Mouse (Mus musculus) liver, postnatal 0 days (tissue): ENCODE results near the gene Mroh3. TPM values are rescaled to one million over a fixed set of nuclear protein-coding genes. Genes with fewer than 3 reads are reported as not detected.

Experiments
- ATAC-seq: fragments of 200-750 bp; cut with Nextera tagmentation; 2 replicates; pipeline ENCODE4 v1.8.0; 2017; ENCODE audit warnings: mild to moderate bottlenecking, moderate library complexity
- DNase-seq: peaks from one replicate; pipeline ENCODE4 v3.0.0-alpha.2; 2016
- H3K27ac ChIP-seq: fragments of 300-500 bp; sonication (generic); 2 replicates; pipeline ENCODE4 v1.5.1; 2014; ENCODE audit warnings: antibody characterized with exemption, moderate library complexity, mild to moderate bottlenecking, low read depth
- H3K27me3 ChIP-seq: fragments of 300-500 bp; sonication (generic); 2 replicates; pipeline ENCODE4 v1.6.1; 2014; ENCODE audit warnings: low read length, control low read depth, mixed read lengths; ENCODE audit not compliant: insufficient read depth
- H3K36me3 ChIP-seq: fragments of 300-500 bp; sonication (generic); replicated peaks from 2 replicates; pipeline ENCODE4 v1.6.1; 2014; ENCODE audit warnings: mild to moderate bottlenecking, control low read depth, low read length, moderate library complexity, mixed read lengths; ENCODE audit not compliant: insufficient read depth
- H3K4me1 ChIP-seq: fragments of 300-500 bp; sonication (generic); 2 replicates; pipeline ENCODE4 v1.6.1; 2014; ENCODE audit warnings: antibody characterized with exemption, mild to moderate bottlenecking, control low read depth; ENCODE audit not compliant: insufficient read depth
- H3K4me2 ChIP-seq: fragments of 300-500 bp; sonication (generic); 2 replicates; pipeline ENCODE4 v1.6.1; 2014; ENCODE audit warnings: low read depth, mild to moderate bottlenecking, low read length, moderate library complexity, mixed read lengths
- H3K4me3 ChIP-seq: fragments of 300-500 bp; sonication (generic); 2 replicates; pipeline ENCODE4 v1.5.1; 2014; ENCODE audit warnings: low read depth, low read length
- H3K9ac ChIP-seq: fragments of 300-500 bp; sonication (generic); replicated peaks from 2 replicates; pipeline ENCODE4 v1.6.1; 2014; ENCODE audit warnings: mild to moderate bottlenecking, moderate library complexity
- H3K9me3 ChIP-seq: fragments of 300-500 bp; sonication (generic); 2 replicates; pipeline ENCODE4 v1.6.1; 2016; ENCODE audit warnings: mild to moderate bottlenecking, control low read depth, low read length, mixed read lengths
- CTCF ChIP-seq: sonication (generic); IDR thresholded peaks from 2 replicates; pipeline ENCODE4 v1.5.1; 2016; ENCODE audit warnings: antibody characterized with exemption, low read depth
- EP300 ChIP-seq: IDR thresholded peaks from 2 replicates; pipeline ENCODE4 v1.6.1; 2016; ENCODE audit warnings: antibody characterized with exemption, low read depth, mild to moderate bottlenecking
- WGBS: fragments of 180-500 bp; shearing (Covaris S2); extraction: QIAGEN DNeasy Blood & Tissue Kit; methylation state at CpG from one replicate; pipeline ENCODE4 v1.1.7; 2014; ENCODE audit not compliant: insufficient replicate concordance; 5-methylcytosine and 5-hydroxymethylcytosine counted together
- polyA plus RNA-seq: library from polyadenylated mRNA; unstranded; fragments of >200 nt; fragmentation: Nextera tagmentation; extraction: Ambion mirVana; gene quantifications from 2 replicates; pipeline ENCODE4 v1.2.1, GENCODE M21; 2015

Mroh3 gene
- polyA plus RNA-seq, 1 experiment from 2014 or later: not detected

DNA sequence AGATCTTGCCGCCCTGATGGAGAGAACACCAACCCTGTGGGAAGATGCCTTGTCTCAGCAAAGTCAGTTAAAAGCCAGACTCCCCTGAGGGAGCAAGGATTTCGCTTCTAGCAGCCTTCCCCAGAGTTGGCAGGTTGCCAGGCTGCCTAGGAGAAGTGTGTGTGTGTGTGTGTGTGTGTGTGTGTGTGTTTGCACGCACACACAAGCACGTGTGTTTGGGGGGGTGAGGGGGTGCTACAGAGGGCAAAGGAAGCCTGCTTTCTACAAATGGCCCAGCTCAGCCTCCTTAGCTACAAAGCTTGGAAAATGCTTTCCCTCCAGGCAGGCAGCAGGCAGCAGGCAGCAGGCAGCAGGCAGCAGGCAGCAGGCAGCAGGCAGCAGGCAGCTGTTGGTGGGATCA is 75.1 kb downstream of the Mroh3 start:
- DNase-seq (peak; percentile 74), ATAC-seq (no peak)
- Histone ChIP-seq H3K27me3 (peaks cover 4% of the 10 kb centered on the region; the same call in 1 of the 2 replicates), H3K4me2 (peak overlapping the region; percentile 24), H3K4me3 (no peak overlapping the region), H3K9me3 (no peaks in the 10 kb centered on the region), H3K27ac (peak overlapping the region; percentile 63), H3K4me1 (peaks cover 75% of the 10 kb centered on the region), H3K9ac (0 out of 2 replicates have a peak overlapping the region, but pooled peaks have one; percentile 6), H3K36me3 (no peaks in the 10 kb centered on the region)
- 4% methylated on average over 4 of the region's 4 CpGs for WGBS
- TF ChIP-seq CTCF: no peak
- TF ChIP-seq EP300: no peak

DNA sequence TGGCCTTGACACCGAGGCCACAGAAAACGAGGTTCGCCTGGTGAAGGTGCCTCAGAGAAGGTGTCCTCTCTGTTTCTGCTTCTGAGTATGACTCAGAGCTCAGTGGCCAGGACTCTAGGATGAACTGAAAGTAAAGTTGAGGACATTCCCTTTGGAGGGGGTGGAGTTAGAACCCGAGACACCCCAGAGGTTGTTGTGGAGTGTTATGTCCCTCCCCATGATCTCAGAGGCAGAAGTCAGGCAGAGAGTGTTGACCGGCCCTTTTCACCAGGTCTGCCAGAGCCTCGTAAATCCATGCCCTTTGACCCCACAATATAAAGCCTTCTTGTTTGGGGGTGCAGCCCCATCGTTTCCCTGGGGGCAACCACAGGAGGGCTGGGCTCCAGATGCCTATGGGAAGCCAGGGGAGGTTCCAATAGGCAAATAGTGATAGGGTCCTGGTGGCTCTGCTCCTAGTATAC is 75.5 kb downstream of the Mroh3 start:
- no peak for TF ChIP-seq CTCF
- no peak for TF ChIP-seq EP300
- DNase-seq (no peak), ATAC-seq (no peak)
- peak overlapping the region; percentile 24 for H3K4me2 ChIP-seq
- H3K36me3 ChIP-seq: no peaks in the 10 kb centered on the region
- H3K27ac ChIP-seq: peak overlapping the region; percentile 84
- H3K9ac ChIP-seq: 0 out of 2 replicates have a peak overlapping the region, but pooled peaks have one; percentile 6
- H3K4me3 ChIP-seq: no peak overlapping the region
- WGBS: 40% methylated on average over 7 of the region's 7 CpGs
- no peaks in the 10 kb centered on the region for H3K9me3 ChIP-seq
- H3K4me1 ChIP-seq: peaks cover 79% of the 10 kb centered on the region
- peaks cover 7% of the 10 kb centered on the region; the same call in 1 of the 2 replicates for H3K27me3 ChIP-seq

DNA sequence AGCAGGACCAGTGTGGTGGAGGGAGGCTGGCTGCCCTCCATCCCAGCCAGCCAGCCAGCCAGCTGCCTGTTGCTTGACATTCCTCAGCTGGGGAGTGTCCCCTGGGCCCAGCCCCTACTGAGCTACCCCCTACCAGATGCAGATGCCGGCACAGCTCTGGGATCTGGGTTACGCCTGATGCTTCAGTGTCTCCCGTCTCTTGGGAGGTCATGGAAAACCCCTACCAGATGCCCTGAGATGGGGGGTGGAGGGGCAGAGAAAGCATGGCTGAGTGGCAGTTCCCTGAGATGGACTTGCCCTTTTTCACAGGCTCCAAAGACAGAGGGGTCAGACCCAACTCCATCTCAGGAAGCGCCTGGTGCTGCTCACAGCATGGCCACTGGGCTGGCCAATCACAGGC is 76.1 kb downstream of the Mroh3 start:
- ATAC-seq: no peak
- H3K4me2 ChIP-seq: peak overlapping the region; percentile 24

DNA sequence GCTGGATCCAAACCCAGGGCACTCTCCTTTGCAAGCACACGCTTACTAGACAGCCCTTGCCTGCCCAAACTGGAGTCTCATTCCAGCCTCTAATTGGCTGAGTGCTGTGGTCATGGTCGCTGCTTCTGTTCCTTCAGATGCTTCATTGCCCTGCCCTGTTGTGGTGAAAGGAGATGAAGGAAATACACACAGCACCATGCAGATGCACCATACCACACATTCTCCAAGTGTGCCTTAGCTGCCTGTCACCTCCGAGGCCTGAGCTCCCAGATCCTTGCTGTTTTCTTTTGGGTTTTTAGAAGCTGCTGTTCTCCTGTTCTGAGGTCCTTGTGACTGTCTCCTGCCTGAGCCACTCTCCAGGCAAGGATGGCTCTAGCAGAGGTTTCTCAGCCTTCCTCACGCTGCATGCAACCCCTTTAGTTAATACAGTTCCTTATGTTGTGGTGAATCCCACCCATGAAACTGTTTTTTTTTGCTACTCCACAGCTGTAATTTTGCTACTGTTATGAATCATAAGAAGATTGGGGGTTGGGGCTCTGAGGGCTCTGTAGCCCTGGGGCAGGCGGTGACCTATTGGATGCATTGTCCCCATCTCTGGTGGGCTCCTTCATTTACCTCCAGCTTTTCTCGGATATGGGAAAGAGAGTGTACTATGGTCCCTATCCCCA is 76.7 kb downstream of the Mroh3 start:
- H3K27me3 ChIP-seq: peaks cover 16% of the 10 kb centered on the region; the same call in 1 of the 2 replicates
- DNase-seq: no peak
- 71% methylated on average over 6 of the region's 6 CpGs for WGBS

More for the DNA sequence above, 76.1 kb downstream of the Mroh3 start:
- Histone ChIP-seq H3K27ac (peak overlapping the region; percentile 84), H3K36me3 (no peaks in the 10 kb centered on the region), H3K4me3 (no peak overlapping the region), H3K9ac (no peak overlapping the region), H3K27me3 (peaks cover 12% of the 10 kb centered on the region; the same call in 1 of the 2 replicates), H3K4me1 (peaks cover 83% of the 10 kb centered on the region), H3K9me3 (no peaks in the 10 kb centered on the region)
- TF ChIP-seq EP300 (no peak), CTCF (no peak)
- no peak for DNase-seq
- 66% methylated on average over 4 of the region's 4 CpGs for WGBS

DNA sequence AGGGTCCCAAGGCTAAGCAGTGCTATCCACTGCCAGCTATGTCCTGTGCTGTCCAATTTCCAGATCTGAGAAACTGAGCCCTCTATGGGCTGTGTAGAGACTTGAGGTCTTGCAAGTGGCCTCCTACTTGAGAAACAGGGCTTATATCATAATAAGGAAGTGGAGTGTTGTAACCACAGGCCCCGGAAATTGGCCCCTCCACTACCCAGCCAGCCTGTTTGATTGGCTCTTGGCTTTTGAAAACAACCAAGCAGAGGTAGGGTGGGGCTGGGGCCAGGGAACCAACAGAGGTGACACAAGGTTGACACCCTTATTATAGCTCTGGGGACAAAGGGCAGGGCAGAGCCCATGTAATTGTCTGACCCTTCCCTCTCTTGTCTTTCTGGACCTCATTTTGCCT is 77.6 kb downstream of the Mroh3 start:
- H3K27ac ChIP-seq: peak overlapping the region; percentile 84
- ATAC-seq (peak; percentile 71), DNase-seq (peak; percentile 79)
- H3K36me3 ChIP-seq: no peaks in the 10 kb centered on the region
- H3K4me1 ChIP-seq: peaks cover 76% of the 10 kb centered on the region
- no peak overlapping the region for H3K9ac ChIP-seq
- peaks cover 16% of the 10 kb centered on the region; the same call in 1 of the 2 replicates for H3K27me3 ChIP-seq
- H3K4me3 ChIP-seq: no peak overlapping the region
- 6% methylated on average over 1 of the region's 1 CpGs for WGBS
- peak overlapping the region; percentile 90 for H3K4me2 ChIP-seq
- no peaks in the 10 kb centered on the region for H3K9me3 ChIP-seq
- TF ChIP-seq EP300 (peak; percentile 64), CTCF (peak; percentile 35; the same call in 1 of the 2 replicates)

More for the DNA sequence above, 76.7 kb downstream of the Mroh3 start:
- Histone ChIP-seq H3K9ac (no peak overlapping the region; the same call in 1 of the 2 replicates), H3K27ac (peak overlapping the region; percentile 84), H3K9me3 (no peaks in the 10 kb centered on the region), H3K4me2 (peak overlapping the region; percentile 24), H3K36me3 (no peaks in the 10 kb centered on the region), H3K4me1 (peaks cover 80% of the 10 kb centered on the region), H3K4me3 (no peak overlapping the region)
- TF ChIP-seq CTCF (no peak), EP300 (no peak)
- ATAC-seq: no peak

- H3K27me3 ChIP-seq: peaks cover 16% of the 10 kb centered on the region; the same call in 1 of the 2 replicates
- DNase-seq (no peak), ATAC-seq (no peak)
- H3K9me3 ChIP-seq: no peaks in the 10 kb centered on the region
- H3K9ac ChIP-seq: peak overlapping the region; percentile 5; the same call in 1 of the 2 replicates
- H3K36me3 ChIP-seq: no peaks in the 10 kb centered on the region
- H3K4me3 ChIP-seq: no peak overlapping the region
- H3K27ac ChIP-seq: peak overlapping the region; percentile 84
- TF ChIP-seq EP300 (no peak), CTCF (no peak)
- H3K4me2 ChIP-seq: peak overlapping the region; percentile 90
- peaks cover 78% of the 10 kb centered on the region for H3K4me1 ChIP-seq
- 33% methylated on average over 2 of the region's 2 CpGs for WGBS
Observed at GRCm38 (mm10) chr1:136134547-136134946, 78.1 kb downstream of the Mroh3 start.
